Mouse (Mus musculus) ES-CJ7 (cell line): ENCODE results near the gene Mgat5.

ENCODE experiments used
- DNase-seq: peaks from one replicate; pipeline ENCODE4 v3.0.0; 2011; ENCODE audit warnings: low read depth, low spot score

Mgat5 gene

DNA sequence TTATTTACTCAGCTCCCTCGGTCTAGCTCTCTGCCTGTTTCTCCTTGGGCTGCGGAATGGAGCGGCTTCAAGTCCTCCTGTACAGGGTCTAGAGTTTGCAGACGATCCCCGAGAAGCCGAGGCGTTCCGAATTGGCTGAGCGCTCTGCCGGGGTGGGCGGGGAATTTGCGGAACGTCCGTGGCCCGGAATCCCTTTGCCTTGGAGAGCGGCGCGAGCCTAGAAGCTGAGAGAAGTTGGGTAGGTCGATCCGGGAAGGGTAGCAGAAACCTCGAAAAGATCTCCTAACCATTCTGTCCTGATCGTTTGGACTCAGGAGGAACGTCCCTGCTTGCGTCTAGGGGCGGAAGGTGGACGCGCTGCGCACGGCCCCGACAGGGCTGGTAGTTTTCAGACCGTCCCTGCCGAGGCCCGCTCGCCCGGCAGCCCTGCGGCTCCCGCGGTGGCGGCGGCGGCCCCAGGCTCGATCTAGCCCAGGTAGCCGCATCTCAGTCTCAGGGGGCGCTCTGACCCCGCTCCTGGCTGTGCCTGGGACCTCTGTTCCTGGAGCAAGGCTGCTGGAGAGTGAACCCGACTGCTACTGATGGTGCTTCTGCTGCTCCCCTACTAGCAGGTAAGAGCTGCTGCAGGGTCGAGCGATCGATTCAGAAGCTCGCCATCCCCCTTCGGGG lies at the start of gene Mgat5:
Mgat5 (plus strand) TSS at position 199 of the 669 bp plus-strand sequence.
- DNase-seq = peak; percentile 92

DNA sequence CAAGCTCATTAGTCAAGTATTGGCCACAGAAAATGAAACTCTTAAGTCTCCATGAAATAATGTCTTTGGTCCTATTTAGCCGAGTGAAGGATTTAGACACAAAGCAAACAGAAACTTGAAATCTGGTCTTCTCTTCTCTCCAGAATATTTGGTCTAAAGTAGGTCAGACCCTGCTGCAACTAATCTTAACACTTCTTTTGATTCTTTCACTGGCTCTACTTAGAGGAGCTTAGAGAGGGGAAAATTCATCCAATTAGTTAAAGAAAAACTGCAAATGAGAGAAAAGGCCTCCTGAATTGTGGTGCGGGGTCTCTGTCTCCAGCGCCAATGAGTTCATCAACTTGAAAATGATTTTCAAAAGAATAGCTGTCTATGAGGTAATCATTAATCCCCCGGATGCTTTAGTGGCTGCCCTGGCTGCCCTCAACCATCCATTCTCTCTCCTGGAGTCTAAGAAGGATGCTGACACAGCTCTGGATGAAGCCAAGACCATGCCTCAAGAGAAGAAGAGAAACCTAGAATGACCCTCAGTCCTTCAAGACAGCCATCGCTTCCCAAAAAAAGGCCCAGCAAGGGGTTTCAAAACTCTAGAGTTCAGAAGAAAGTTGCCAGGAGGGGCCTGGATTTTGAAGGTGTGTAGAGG lies 44.6 kb upstream of the Mgat5 start:
- DNase-seq = no peak

DNA sequence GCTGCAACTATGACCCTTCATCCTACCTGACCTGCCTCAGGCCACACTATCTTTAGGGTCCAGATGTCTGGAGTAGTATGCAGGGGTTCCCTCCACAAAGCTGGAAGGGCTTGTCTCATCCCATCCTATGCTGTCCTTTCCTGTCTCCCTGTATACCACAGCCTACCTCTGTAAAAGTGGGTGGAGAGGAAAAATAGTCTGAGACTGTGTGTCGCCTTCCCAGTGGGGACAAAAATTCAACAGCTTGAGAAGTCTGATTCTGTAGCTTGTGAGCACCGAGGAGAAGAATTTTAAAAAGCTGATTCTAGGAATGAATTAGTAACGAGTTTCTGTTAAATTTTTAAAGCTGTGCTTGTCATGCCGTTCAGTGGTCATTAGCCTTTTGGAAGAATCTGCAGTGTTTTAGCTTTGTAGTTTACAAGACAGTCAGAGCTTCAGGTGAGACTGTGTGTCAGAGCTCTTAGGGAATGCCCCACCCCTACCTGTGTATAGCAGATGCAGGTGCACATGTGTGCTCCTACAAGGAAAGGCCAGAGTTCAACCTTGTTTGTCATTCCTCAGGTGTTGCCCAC lies 40.1 kb upstream of the Mgat5 start:
- DNase-seq = no peak

DNA sequence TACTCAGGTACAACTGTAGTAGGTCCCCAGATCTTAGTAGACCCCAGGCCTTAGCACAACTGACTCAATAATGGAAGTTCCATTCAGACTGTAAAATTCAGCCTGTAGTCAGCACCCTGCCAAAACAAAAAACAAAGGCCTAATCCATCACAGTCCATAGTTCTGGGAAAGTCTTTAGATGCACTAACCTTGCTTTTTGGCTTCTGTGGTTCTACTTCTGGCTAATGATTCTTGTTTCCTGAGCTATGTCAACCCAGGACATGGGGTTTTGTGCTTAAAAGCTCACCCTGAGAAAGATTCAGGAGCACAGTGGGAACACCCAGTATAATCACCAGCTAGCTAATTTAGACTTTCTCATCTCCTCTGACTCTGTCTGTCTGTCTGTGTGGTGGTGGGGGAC lies 38.3 kb upstream of the Mgat5 start:
- no peak for DNase-seq

DNA sequence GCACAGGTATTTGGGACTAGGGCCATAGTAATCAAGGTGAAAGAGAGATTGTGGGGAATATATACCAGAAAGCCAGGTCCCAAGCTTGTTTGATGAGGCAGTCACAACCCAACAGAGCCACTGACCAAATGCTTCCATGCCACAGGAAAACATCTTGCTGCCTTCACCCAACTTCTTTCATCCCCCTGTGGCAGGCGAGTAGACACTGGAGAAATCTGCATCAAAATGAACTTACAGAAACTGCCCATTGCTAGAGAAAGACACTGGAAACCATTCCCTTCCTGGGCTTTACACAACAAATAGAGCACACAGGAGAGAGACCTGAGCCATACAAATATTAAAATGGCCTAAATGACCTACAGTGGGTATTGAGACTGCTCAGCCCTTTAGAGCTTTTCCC lies 37.2 kb upstream of the Mgat5 start:
- peak; percentile 54 for DNase-seq

DNA sequence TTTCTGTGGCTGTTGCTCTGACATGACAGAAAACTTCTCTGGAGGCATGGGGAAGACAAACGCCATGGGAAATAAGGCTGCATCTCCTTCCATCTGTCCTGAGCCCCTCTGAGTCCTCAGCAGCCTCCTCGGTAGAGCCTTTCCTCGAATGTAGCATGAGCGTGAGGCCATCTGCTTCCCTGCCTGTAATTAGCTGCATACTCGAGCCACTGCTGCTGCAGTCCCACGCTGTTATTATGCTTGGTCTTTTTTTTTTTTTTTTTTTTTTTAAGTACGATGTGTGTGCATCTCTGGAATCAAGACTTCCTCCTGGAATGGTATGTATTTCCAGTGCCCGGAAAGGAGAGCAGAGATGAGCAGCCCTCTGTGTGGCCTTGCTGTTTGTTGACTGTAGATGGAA lies 36.6 kb upstream of the Mgat5 start:
- no peak for DNase-seq

DNA sequence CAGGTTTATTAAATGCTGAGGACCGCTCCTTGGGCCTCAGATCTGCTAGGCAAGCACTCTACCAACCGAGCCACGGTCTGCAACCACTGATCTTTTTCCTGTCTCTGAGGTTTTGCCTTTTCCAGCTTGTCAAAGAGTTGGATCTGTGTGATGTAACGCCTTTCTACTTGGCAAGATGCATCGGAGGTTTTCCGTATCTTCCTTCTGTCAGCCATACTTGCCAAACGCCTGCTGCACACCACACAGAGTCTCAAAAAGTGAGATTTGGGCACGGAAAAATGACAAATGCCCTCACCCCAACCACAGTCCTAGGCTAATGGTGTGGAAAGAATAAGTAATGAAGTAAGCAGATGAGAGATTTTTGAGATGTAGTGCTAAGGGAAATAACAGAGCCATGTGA lies 35.3 kb upstream of the Mgat5 start:
- DNase-seq = no peak

DNA sequence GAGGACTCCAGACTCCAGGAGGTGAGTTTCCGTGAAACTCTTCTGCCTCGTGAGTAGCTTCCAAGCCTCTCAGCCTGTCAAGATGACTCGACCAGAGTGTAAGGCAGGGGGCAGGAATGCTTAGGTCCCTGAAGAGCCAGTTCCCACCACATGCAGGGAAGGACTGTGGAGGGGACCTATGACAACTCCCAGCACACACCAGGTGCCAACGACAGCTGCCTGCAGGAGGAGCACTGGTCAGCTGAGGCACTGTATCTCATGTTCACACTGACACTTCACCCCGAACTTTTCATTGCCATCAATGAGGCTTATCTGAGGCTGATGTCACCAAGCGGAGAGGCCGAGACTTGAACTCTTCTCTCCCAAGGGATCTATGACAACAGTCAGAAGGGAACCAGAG lies 33.5 kb upstream of the Mgat5 start:
- DNase-seq = peak; percentile 18

DNA sequence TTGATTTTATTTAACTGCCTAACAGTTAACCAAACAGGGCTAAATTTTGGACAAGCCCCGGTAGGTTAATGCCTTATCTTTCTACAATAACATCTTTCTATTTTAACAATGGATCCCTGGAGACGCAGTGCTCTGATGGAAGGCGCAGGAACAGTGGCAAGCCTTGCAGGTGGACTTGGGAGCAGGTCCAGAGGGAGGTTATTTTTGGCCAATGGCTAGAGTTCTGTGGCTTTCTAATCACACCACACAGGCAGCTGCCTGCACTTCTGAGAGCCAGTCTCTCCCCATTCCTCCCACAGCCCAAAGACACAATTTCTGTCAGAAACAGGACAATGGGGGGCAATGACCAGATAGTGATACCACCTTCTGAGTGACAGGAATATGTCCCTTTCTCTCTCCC lies 31.4 kb upstream of the Mgat5 start:
- DNase-seq = no peak

DNA sequence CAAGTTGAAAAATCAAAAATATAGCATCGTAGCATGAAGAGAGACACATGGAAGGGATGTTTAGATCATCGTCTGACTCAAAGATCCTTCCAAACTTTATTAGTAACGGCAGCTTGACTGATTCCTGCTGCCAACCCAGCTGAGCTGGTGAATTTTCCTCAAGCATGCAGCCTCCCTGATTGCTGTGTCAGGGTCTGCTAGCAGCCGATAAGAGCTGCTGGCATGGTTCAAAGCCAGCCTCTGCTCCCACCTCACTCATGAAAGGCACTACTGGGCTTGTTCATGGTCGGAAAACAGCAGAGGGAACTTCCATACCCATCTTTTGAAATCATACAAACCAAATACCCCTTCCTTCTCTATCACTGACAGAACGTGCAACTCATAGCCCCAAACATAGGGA lies 12.4 kb upstream of the Mgat5 start:
- DNase-seq = no peak

DNA sequence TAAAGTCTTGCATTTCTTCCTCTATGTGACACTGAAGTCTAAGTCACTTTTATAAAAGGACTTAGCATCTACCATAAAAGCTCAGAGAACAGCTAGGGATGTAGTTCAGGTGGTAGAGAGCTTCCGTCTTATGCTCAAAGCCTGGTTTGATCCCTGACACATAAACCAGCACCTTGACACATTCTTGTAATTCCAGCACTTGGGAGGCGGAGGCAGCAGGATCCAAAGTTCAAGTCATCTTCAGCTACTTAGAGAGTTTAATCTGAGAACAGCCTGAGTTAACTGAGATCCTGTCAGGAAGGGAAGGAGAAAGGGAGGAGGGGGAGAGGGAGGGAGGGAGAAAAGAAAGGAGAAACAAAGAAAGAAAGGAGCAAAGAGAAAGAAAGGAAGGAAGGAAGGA lies 5.6 kb upstream of the Mgat5 start:
- DNase-seq = no peak

DNA sequence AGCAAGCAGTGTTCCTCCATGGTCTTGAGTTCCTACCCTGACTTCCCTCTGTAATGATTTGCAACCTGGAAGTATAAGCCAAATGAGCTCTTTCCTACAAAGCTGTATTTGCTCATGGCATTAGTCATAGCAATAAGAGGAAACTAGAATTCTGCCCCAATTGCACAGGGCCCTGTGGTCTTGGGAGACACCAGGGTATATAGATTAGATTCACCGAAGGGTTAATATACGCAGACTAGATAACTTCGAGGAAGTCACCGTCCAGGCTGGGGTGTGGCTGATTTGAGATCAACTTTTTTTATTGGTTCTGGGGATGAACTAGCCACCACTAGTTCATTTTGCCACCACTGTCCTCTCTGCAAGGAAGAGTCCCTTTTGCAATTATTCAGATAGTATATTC lies 2.5 kb upstream of the Mgat5 start:
- no peak for DNase-seq

DNA sequence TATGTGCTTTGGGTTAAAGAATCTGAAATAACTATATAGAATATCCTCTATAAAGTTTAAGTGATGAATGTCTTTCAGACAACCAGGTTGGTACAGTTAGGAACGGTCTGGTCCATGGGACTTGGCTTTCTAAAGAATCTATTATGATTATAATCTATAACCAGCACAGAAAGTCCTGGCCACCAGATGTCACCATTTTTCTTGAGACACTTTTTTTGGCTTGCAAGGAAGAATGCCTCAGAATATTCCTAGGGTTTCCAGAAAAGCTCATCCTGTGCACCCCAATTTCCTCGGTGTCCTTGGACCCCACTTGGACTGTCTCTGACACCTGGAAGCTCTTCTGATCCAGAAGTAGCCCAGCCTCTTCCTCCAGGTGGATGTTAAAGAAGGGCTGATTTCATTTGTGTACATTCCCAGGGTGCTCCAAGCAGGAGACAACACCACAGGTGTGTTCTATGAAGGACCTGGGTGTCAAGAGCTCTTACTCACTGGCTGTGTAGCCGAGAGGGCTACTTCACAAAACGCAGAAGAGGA lies 1.5 kb upstream of the Mgat5 start:
- no peak for DNase-seq

DNA sequence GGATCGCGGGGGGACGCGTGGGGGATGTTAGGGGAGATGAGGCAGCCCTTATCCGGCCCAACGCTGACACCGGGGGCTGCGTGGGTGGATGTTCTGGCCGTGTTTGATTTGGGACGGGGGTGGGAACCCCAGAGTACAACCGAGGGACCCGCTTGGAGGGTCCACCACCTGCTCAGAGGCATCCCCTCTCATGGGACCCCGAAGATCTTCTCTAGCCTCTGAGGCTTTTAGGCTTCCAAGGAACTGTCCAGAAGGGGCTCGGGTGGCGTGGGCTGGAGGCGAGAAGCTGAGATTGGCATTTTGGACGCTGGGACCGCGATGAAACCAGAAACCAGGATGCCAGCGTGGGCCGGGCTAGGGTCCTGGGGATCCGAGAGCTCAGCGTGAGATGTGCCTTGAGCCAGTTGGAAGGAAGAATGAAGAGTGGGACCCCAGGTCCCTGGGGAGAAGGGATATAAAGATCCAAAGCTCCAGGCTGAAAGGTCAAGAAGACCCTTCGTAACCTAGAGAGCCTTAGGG lies 745 bp downstream of the Mgat5 start:
- no peak for DNase-seq

DNA sequence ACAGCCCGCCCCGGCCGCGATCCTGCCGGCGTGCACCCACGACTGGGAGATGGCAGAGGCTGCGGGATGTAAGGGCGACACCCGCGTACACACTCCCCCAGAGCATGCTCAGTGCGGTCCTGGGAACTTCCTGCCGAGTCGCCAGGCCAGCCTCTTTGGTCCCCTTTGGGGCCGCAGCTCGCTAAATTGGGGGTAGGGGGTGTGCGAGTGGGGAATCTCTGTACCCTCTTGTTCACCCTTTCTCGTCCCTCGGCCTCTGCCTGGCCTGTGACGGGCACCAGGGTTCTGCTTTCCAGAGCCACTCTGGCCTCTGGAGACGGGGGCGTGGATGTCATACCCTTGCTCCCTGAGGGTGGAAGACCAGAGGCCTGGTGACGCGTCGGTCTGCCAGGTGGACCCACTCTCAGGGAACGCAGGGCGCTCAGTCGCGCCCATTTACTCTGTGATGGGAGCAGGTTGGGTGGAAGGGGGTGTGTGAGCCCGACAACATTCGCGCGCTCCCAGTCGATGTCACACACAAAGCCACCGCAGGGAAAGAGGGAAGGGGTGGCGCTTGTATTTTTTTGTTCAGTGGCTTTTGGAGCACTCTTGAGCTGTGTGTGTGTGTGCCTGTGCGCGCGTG lies 1.3 kb downstream of the Mgat5 start:
- no peak for DNase-seq

DNA sequence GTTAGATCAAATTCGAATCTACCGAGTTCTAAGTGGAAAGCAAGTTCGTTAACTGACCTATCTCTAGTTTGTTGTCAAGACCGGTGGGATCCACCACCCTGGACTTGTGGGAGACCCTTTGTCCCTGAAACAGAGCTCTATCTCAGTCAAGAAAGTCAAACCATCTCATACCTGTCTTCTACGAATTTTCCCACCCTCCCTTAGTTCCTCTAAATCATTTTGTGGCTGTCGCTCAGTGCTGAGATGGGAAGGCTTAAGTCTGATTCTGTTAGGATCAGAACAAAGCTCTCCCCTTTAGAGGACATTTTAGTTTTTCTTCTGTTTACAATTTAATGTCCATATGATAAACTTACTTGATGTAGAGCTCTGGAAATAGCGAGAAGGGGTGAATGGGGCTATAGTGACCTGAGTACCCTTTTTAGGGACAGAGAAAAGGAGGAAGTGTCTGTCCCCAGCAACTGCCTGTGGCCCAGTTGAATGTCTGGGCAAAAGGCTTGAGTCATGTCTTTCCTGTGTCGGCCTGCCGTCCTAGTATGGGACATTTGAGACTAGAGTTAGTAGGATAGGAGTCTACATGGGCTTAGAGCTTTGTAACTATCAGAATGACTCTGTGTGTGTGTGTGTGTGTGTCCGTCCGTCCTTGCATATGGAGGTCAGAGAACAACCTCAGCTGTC lies 2.2 kb downstream of the Mgat5 start:
- DNase-seq = no peak

DNA sequence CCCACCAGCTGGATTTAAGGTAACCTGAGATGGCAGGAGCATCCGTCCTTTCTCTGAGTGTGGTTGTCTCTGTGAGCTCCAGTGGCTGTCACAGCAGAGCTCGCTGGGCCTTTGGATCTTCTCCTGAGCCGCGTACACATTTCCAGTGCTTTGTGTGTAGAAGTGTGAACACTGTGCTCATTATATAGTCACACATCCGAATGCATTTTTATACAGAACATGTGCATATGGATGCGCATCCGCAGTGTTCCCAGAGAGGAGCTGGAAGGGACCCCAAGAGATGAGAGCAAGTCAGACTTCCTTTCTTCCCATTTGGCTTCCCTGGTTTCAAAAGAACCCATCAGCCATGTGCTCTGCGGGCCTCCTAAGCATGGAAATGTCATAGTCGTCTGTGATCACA lies 3.4 kb downstream of the Mgat5 start:
- no peak for DNase-seq

DNA sequence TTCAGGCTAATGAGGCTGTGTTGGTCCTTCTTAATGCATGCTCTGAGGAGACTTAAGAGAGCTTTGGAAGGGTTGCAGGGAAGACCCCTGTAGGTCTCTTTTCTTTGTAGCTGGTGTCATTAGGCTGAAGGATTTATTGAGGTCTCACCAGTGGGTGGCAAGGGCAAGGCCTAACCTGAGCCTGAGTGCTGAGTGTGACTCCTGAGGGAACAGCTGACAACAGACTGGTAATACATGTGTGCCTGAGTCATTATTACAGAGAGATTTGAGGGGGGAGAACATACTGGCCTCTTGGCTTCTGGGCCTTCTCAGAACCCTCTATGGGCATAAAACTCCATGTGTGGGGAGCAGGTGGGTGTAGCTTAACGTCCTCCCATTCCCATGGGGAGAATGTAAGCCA lies 8.0 kb downstream of the Mgat5 start:
- no peak for DNase-seq

DNA sequence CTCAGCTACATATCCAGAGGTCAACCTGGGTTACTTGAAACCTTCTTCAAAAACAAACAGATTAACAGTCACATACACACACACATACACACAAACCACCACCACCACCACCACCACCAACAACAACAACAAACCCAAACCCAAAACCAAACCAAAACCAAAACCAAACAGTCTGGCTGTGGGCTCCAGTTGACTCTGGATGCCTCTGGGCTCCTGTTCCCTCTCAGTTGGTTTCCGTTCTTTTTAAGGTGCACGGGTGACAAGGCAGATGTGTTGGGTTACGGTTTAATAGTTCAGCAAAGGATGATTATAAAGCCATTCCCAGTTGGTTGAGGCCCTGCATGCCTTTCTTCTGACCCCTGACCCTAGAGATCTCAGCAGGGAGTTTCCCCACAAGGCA lies 8.6 kb downstream of the Mgat5 start:
- DNase-seq = no peak

DNA sequence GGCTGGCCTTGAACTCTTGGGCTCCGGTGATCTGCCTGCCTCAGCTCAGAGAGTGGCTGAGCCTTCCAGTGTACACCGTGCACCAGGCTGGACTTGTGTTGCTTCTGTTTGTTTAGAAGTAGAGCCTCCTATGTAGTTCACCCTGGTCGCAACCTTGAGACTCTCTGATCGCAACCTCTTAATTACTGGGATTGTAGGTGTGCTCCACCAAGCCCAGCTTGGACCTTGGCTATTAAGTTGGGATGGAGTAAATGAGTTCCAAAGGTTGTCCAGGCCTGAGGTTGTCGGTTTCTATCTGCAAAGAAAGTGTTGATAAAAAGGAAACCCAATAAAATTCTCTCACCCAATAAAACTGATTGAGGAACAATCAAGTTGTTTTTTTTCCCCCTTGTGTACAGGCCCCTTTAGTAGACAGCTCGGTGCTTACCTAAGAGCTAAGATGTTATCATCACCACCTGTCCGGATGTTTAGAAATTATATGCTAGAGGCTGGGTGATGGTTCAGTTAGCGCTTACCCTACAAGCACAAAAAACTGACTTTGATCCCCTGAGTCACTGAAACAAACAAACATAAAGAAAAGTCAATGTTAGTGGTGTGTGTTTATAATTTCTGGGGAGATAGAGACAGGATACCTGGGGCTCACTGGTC lies 9.9 kb downstream of the Mgat5 start:
- DNase-seq = no peak

DNA sequence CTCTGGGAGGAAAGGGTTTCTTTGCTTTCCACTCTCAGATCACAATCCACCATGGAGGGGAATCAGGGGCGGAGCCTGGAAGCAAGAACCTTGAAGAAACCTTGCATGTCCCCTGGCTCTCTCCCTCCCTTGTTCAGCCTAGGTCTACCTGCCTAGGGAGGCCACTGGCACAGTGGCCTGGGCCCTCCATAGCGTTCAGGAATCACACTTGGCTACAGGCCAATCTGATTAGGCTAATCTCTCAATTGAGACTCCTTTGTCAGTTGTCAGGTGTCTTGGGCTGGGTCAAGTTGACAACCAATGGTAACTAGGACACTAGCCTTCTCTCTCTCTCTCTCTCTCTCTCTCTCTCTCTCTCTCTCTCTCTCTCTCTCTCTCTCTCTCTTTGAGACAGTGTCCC lies 12.2 kb downstream of the Mgat5 start:
- no peak for DNase-seq
